Mouse (Mus musculus): ENCODE measurements around the gene Zfp446.

DNA sequence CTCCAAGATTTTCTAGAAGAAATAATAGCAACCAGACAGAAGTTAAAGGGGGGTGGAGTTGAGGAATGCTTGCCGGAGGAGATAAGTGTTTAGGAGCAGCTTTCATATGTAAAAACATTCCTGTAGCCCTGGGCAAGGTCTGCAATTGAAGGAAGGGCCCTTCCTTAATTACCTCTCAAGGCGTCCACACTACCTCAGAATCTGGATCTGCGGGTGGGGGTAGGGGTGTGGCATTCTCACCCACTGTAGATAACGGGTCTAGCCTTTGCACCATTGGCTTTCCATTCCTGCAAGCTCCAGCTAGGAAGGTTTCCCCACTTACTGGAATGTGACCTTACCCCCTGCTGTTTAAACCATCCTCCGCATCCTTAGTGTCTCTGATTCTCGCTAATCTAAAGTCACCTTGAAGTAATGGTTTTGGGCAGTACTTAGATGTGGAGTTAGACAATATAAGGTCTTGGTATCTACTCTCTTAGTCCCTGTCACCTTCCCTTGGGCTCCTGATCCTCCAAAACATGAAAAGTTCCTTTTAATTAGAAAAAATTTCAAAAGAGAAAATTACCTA lies 36.7 kb downstream of the Zfp446 start:
- TF ChIP-seq CTCF (conservative IDR thresholded peaks at IDR 0.05; ENCODE audit: low read length) (no peak), NANOG (IDR thresholded peaks at IDR 0.05; ENCODE audit: borderline replicate concordance, low read length) (peak; percentile 92)

All from E14TG2a.4 (cell line).